Mouse (Mus musculus): Measurements from ENCODE around the gene Nsun5.
"Not testable (repeated sequence)": the region's sequence is repeated elsewhere in the genome, so short reads cannot be mapped to it uniquely, and the experiment has no call there.

Nsun5 gene

GRCm38 (mm10) chr5:135369787-135370654 is at the start of gene Nsun5:
Gene Nsun5 (plus strand): TSS chr5:135369953.
- peak; percentile 94 for DNase-seq (ENCODE audit: extremely low spot score)

DNA sequence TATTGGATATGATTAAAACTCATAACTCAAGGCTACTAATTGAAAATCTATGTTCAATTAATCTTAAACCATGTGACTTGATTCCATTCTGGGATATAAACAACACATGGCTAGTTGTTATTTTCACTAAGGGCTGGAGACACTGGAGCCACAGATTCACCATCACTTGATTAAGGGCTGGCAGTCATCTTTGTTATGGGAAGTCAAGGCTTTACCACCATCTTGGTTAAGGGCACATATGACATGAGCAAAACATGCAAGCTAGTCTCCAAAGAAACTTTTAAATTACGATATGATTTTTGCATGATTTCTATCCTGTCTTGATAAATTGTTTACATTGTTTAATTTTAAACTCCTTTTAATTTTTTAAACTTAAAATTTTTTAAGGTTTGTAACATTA is 47.6 kb upstream of the Nsun5 start:
- DNase-seq (ENCODE audit: extremely low spot score): no peak

- DNase-seq (ENCODE audit: extremely low spot score): no peak
These were observed 43.6 kb upstream of the Nsun5 start for GRCm38 (mm10) chr5:135326121-135326659.

- no peak for DNase-seq (ENCODE audit: extremely low spot score)
These were observed 40.3 kb upstream of the Nsun5 start for GRCm38 (mm10) chr5:135329471-135329870.

DNA sequence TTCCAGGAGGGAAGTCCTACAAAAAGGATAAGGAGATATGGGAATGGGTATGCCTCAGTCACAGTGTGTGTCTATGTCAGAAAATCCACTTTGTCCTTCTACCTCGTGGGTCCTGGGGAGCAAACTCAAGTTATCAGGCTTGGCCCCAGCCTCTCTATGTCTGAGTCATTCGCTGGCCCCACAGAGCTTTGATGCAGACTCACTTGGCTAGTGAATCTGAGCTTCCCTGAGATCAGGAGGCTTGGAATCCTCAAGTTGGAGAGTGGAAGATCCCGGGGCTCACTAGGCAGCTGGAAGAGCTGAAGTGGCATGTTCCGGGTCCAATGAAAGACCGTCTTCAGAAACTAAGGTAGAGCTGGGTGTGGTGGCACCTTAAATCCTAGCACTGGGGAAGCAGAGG is 39.6 kb upstream of the Nsun5 start:
- DNase-seq (ENCODE audit: extremely low spot score): no peak

- DNase-seq (ENCODE audit: extremely low spot score): no peak
These were observed 38.6 kb upstream of the Nsun5 start for GRCm38 (mm10) chr5:135331161-135331560.

- DNase-seq (ENCODE audit: extremely low spot score): no peak
These were observed 32.2 kb upstream of the Nsun5 start for GRCm38 (mm10) chr5:135337575-135337974.

DNA sequence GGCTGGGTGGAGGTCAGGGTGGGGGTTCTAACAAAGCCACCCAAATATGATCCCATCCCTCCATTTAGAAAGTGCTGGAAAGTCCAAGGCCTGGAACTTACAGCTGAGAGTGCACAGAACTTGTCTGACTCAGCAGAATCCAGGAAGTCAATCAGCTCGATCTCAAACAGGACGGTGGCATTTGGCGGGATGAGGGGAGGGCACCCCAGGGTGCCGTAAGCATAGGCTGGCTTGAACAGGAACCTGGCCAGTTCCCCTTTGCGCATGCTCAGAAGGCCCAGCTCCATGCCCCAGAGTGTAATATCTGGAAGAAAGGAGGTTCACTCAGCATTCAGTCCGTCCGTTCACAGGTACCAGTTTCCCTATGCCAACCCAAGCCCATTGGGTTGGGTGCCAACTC is 23.8 kb upstream of the Nsun5 start:
- no peak for DNase-seq (ENCODE audit: extremely low spot score)

GRCm38 (mm10) chr5:135346430-135346829 is 23.3 kb upstream of the Nsun5 start:
- no peak for DNase-seq (ENCODE audit: extremely low spot score)

DNA sequence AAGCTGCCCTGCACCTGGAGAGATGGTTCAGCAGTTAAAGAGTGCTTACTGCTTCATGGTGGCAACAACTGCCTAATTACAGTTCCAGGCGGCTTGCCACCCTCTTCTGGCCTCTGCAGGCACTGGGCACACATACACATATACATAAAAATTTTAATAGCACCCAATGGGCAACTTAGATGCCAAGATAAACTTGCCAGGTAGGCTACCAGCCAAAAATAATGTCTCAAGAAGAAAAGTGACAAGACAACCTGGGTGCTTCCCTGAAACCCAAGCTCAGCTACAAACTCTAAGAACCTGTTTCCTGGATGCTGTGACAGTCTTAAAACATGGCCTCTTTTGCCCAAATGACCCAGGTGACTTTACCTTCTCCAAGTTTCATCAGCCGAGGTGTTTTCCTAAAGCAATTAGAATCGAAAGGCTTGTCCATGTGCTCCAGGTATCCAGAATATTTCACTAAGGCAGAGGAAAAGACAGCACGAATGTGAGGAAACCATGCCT is 22.2 kb upstream of the Nsun5 start:
- DNase-seq (ENCODE audit: extremely low spot score): no peak

DNA sequence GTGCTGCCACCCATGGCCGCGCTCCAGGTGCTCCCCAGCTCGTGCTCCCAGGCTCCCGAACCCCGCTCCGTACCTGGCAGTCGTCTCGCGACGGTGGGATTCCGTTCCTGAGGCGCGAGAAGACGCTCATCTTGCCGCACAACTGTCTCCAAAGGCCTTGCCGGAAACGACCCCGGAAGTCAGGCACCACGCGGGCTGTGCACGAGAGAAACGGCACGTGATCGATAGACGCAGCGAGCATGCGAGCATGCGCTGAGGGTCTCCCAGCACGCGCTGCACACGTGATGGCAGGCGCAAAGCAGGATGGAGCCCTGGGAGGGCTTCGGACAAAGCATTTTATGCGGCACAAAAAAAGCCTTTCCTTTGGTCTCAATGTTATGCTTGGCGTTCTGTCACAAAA is 19.9 kb upstream of the Nsun5 start, which contains the start of gene Fkbp6:
Gene Fkbp6, minus strand, starts transcription at position 183 of the 400 bp plus-strand sequence.
- no peak for DNase-seq (ENCODE audit: extremely low spot score)

DNA sequence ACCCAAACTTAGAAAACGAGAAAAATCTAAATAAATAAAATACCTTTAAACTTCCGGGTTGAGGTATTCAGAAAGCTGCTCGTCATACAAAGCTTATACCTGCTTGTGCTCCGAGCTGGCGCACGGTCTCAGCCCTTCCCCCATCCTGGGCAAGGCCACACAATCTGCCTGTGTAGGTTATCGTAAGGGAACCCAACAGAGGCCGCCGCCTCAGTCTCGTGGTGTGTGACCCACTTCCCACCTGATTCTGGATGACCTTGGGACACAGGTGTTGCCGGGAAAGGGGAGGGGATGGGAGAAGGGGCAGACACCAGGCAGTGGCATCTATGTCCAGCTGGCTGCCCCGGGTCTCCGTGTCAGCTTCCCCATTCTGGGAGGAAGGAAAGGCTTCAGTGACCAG is 18.1 kb upstream of the Nsun5 start:
- no peak for DNase-seq (ENCODE audit: extremely low spot score)

DNA sequence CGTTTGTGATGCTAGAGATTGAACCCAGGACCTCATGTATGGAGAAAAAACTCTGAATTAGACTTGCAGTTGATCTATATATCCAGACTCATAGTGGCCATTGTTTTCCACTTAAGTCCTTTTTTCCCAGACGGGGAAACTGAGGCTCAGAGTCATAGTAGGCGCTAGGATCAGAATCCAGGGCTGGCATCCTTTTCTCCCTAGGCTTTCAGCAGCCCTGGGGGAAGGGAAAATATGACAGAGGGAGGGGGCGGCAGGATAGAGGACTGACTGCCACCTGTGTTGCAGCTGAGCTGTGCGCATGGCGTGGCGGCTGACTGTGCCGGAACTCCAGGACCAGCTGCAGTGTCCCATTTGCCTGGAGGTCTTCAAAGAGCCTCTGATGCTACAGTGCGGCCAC is 16.8 kb upstream of the Nsun5 start, which contains the start of gene Trim50:
Gene Trim50, plus strand, starts transcription at position 301 of the 400 bp plus-strand sequence.
- DNase-seq (ENCODE audit: extremely low spot score): no peak

- peak; percentile 47 for DNase-seq (ENCODE audit: extremely low spot score)
These were observed 16.2 kb upstream of the Nsun5 start for GRCm38 (mm10) chr5:135353564-135353963.

- no peak for DNase-seq (ENCODE audit: extremely low spot score)
These were observed 13.7 kb upstream of the Nsun5 start for GRCm38 (mm10) chr5:135356090-135356489.

- no peak for DNase-seq (ENCODE audit: extremely low spot score)
These were observed 12.2 kb upstream of the Nsun5 start for GRCm38 (mm10) chr5:135357556-135357955.

DNA sequence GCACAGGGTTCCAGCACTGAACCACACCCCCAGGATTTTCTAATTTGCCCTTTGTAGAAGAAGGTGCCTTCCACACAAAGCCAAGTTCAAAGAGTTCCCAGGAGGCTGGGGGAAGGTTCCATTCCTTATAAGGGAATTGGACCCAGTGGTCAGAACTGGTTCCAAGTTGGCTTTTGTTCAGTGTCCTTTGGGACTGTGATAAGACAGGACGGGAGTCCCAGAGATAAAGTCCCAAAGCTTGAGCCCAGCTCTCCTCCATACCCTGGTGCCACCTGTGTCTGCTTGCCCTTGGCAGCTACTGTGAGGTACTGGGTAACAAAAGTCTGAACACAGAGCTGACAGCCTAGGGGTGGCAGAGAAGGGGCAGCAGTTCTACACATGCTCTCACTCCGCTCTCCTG is 10.0 kb upstream of the Nsun5 start:
- DNase-seq (ENCODE audit: extremely low spot score): no peak

- no peak for DNase-seq (ENCODE audit: extremely low spot score)
These were observed 7.2 kb upstream of the Nsun5 start for GRCm38 (mm10) chr5:135362572-135362971.

- DNase-seq (ENCODE audit: extremely low spot score): peak; percentile 55
These were observed 6.2 kb upstream of the Nsun5 start for GRCm38 (mm10) chr5:135363540-135363939.

DNA sequence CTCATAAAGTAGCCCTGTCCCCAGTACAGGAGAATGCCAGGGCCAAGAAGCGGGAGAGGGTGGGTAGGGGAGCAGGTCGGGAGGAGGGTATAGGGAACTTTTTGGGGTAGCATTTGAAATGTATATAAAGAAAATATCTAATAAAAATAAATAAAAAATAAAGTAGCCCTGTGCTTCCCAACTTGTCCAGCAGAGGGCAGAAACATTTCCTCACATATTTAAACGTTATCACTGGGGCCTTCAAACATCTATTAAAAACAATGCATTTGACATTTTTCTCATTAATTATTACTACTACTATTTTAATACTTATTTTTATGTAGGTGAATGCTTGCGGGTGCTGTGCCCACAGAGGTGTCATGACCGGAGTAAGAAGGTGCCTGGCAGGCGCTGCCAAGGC is 1.9 kb upstream of the Nsun5 start:
- no peak for DNase-seq (ENCODE audit: extremely low spot score)

GRCm38 (mm10) chr5:135368312-135368711 is 1.4 kb upstream of the Nsun5 start:
- no peak for DNase-seq (ENCODE audit: extremely low spot score)

DNA sequence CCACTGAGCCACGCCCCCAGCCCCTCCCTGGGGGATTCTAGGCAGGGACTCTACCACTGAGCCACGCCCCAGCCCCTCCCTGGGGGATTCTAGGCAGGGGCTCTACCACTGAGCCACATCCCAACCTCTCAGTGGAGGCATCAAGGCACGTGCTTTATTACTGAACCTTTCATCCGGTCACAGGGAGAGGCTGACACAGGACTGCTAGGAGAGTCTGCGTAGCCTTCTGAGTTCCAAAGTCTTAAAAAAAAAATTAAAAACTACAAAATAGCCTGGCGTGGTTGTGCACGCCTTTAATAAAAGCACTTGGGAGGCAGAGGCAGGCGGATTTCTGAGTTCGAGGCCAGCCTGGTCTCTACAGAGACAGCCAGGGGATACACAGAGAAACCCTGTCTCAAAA is 557 bp upstream of the Nsun5 start:
- not testable (repeated sequence) for DNase-seq (ENCODE audit: extremely low spot score)

DNA sequence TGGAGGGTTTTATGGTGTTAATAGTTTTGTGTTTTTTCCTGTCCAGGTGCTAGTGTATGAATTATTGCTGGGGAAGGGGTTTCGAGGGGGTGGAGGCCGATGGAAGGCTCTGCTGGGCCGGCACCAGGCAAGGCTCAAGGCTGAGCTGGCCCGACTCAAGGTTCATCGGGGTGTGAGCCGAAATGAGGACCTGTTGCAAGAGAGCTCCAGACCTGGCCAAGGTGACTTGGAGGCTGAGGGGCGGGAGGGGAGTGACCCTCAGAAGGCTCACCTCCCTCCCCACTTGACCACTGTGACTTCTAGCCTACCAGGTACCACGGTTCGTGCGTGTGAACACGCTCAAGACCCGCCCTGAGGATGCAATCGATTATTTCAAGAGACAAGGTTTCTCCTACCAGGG is 1.4 kb downstream of the Nsun5 start:
- DNase-seq (ENCODE audit: extremely low spot score): no peak

All from embryo, embryonic 9.5 days (tissue).